ENCODE assay signal across 8 mouse cellular contexts in genomic region chr8:94012013-94012951, GRCm38 (mm10). TPM values are rescaled to one million over a fixed set of nuclear protein-coding genes. Genes with fewer than 3 reads are reported as not detected.
DNase-seq lines count a peak whose midpoint lies in the region; ATAC-seq and TF ChIP-seq lines count a peak whose summit lies in the region.

Gene Amfr (minus strand): TSS chr8:94012842.

- ATAC-seq in CD4-positive, CD25-positive, alpha-beta regulatory T cell, adult 4 months = peak; percentile 74
- ATAC-seq in heart, embryonic 11.5 days (replicated peaks; ENCODE audit: insufficient number of reproducible peaks, low FRiP score, low TSS enrichment) = peak; percentile 92
- ATAC-seq in kidney, embryonic 16.5 days (ENCODE audit: low FRiP score, low TSS enrichment) = peak; percentile 96
- peak; percentile 92 for ATAC-seq in liver, embryonic 14.5 days (ENCODE audit: insufficient read depth)
- peak; percentile 93 for ATAC-seq in stomach, embryonic 16.5 days (ENCODE audit: insufficient read depth, low FRiP score)

- H3K27ac ChIP-seq in heart, embryonic 11.5 days (ENCODE audit: low read depth, low read length) = peak within 1 kb of the TSS; percentile 97
- peak within 1 kb of the TSS; percentile 91 for H3K27ac ChIP-seq in kidney, embryonic 16.5 days (ENCODE audit: low read length)
- H3K27ac ChIP-seq in liver, embryonic 14.5 days = peak within 1 kb of the TSS; percentile 94
- H3K27ac ChIP-seq in stomach, embryonic 16.5 days (ENCODE audit: low read length) = peak within 1 kb of the TSS; percentile 94

- H3K27me3 ChIP-seq in erythroblast, embryonic 14.5 days (ENCODE audit: control insufficient read depth) = no peaks in the 10 kb centered on the region
- H3K27me3 ChIP-seq in heart, embryonic 11.5 days (ENCODE audit: control insufficient read depth, insufficient read depth, low read length) = no peaks in the 10 kb centered on the region
- no peaks in the 10 kb centered on the region for H3K27me3 ChIP-seq in kidney, embryonic 16.5 days (ENCODE audit: insufficient read depth, low read length)
- H3K27me3 ChIP-seq in liver, embryonic 14.5 days (ENCODE audit: control insufficient read depth, insufficient read depth, low read length) = no peaks in the 10 kb centered on the region
- H3K27me3 ChIP-seq in stomach, embryonic 16.5 days (ENCODE audit: control insufficient read depth, insufficient read depth, low read length) = no peaks in the 10 kb centered on the region

- peak within 1 kb of the TSS; percentile 83 for H3K4me2 ChIP-seq in heart, embryonic 11.5 days
- H3K4me2 ChIP-seq in kidney, embryonic 16.5 days (replicated peaks; ENCODE audit: low read depth, low read length) = peak within 1 kb of the TSS; percentile 94
- H3K4me2 ChIP-seq in liver, embryonic 14.5 days (ENCODE audit: low read depth) = peak within 1 kb of the TSS; percentile 100
- H3K4me2 ChIP-seq in stomach, embryonic 16.5 days (ENCODE audit: low read depth, low read length) = peak within 1 kb of the TSS; percentile 95

- TF ChIP-seq POLR2A in brain, embryonic 14.5 days (IDR thresholded peaks at IDR 0.05; ENCODE audit: borderline replicate concordance, extremely low read depth, insufficient read depth, insufficient read length, poor library complexity, severe bottlenecking) = peak; percentile 69

- peak within 1 kb of the TSS; percentile 97 for H3K4me3 ChIP-seq in erythroblast, embryonic 14.5 days (replicated peaks)
- peak within 1 kb of the TSS; percentile 96 for H3K4me3 ChIP-seq in heart, embryonic 11.5 days (ENCODE audit: low read depth, low read length)
- peak within 1 kb of the TSS; percentile 96 for H3K4me3 ChIP-seq in kidney, embryonic 16.5 days (ENCODE audit: low read length)
- peak within 1 kb of the TSS; percentile 89 to 93 for H3K4me3 ChIP-seq in liver, embryonic 14.5 days (ENCODE audit: insufficient read depth in 1 of 2, low read depth in 2 of 2, low read length in 2 of 2)
- H3K4me3 ChIP-seq in stomach, embryonic 16.5 days (replicated peaks; ENCODE audit: low read length) = peak within 1 kb of the TSS; percentile 98

- peak; percentile 84 for DNase-seq in brain, embryonic 14.5 days (ENCODE audit: low read depth)
- DNase-seq in liver, embryonic 14.5 days (ENCODE audit: low read depth in 3 of 3, low spot score in 3 of 3) = peak; percentile 66 to 70 (median 70)
- peak; percentile 81 for DNase-seq in neural tube, embryonic 10.5 days (ENCODE audit: extremely low spot score, low spot score)

- peaks cover 56% of the 10 kb centered on the region for H3K4me1 ChIP-seq in erythroblast, embryonic 14.5 days (ENCODE audit: control insufficient read depth)
- peaks cover 19% of the 10 kb centered on the region for H3K4me1 ChIP-seq in heart, embryonic 11.5 days (ENCODE audit: control insufficient read depth, insufficient read depth, low read length)
- H3K4me1 ChIP-seq in kidney, embryonic 16.5 days (ENCODE audit: insufficient read depth, low read length) = peaks cover 31% of the 10 kb centered on the region
- peaks cover 26 to 33% of the 10 kb centered on the region in 2 experiments for H3K4me1 ChIP-seq in liver, embryonic 14.5 days (replicated peaks; ENCODE audit: control insufficient read depth in 2 of 2, insufficient read depth in 2 of 2, low read length in 1 of 2)
- peaks cover 29% of the 10 kb centered on the region for H3K4me1 ChIP-seq in stomach, embryonic 16.5 days (ENCODE audit: control insufficient read depth, insufficient read depth, low read length)

- no peaks in the 10 kb centered on the region for H3K9me3 ChIP-seq in erythroblast, embryonic 14.5 days (ENCODE audit: control insufficient read depth, low read length)
- H3K9me3 ChIP-seq in heart, embryonic 11.5 days (replicated peaks; ENCODE audit: control insufficient read depth, low read length) = no peaks in the 10 kb centered on the region
- no peaks in the 10 kb centered on the region for H3K9me3 ChIP-seq in kidney, embryonic 16.5 days (ENCODE audit: low read length)
- H3K9me3 ChIP-seq in liver, embryonic 14.5 days (ENCODE audit: control insufficient read depth, low read length) = no peaks in the 10 kb centered on the region
- H3K9me3 ChIP-seq in stomach, embryonic 16.5 days (replicated peaks; ENCODE audit: control insufficient read depth, low read length) = no peaks in the 10 kb centered on the region

- peak within 1 kb of the TSS; percentile 99 for H3K9ac ChIP-seq in heart, embryonic 11.5 days (ENCODE audit: low read depth, low read length)
- peak within 1 kb of the TSS; percentile 96 for H3K9ac ChIP-seq in kidney, embryonic 16.5 days (replicated peaks; ENCODE audit: low read length)
- H3K9ac ChIP-seq in liver, embryonic 14.5 days (replicated peaks) = peak within 1 kb of the TSS; percentile 95
- H3K9ac ChIP-seq in stomach, embryonic 16.5 days (ENCODE audit: low read length) = peak within 1 kb of the TSS; percentile 99

- peaks cover 46% of the 10 kb centered on the region for H3K36me3 ChIP-seq in erythroblast, embryonic 14.5 days (ENCODE audit: control insufficient read depth)
- no peaks in the 10 kb centered on the region for H3K36me3 ChIP-seq in heart, embryonic 11.5 days (ENCODE audit: control insufficient read depth, insufficient read depth, low read length)
- H3K36me3 ChIP-seq in kidney, embryonic 16.5 days (ENCODE audit: insufficient read depth, low read length) = no peaks in the 10 kb centered on the region
- H3K36me3 ChIP-seq in liver, embryonic 14.5 days (replicated peaks; ENCODE audit: control insufficient read depth, insufficient read depth, low read depth) = no peaks in the 10 kb centered on the region
- H3K36me3 ChIP-seq in stomach, embryonic 16.5 days (ENCODE audit: control insufficient read depth, insufficient read depth, low read length) = no peaks in the 10 kb centered on the region

- WGBS in heart, embryonic 11.5 days (ENCODE audit: insufficient replicate concordance) = under 1% methylated on average over 98 of the region's 130 CpGs
- WGBS in kidney, embryonic 16.5 days = under 1% methylated on average over 107 of the region's 130 CpGs
- WGBS in liver, embryonic 14.5 days (ENCODE audit: insufficient replicate concordance) = under 1% methylated on average over 97 of the region's 130 CpGs
- under 1% methylated on average over 110 of the region's 130 CpGs for WGBS in stomach, embryonic 16.5 days

- no peak for TF ChIP-seq EP300 in liver, embryonic 14.5 days (IDR thresholded peaks at IDR 0.05; ENCODE audit: low read depth)

- TF ChIP-seq CTCF in brain, embryonic 14.5 days (IDR thresholded peaks at IDR 0.05; ENCODE audit: borderline replicate concordance, extremely low read depth, insufficient read depth, insufficient read length) = peak; percentile 23; the same call in 1 of the 2 replicates
- TF ChIP-seq CTCF in liver, embryonic 14.5 days (IDR thresholded peaks at IDR 0.05; ENCODE audit: low read depth) = peak; percentile 35

RNA-seq across cellular contexts. Expression of gene Amfr, which starts in this region (rescaled TPM):
- 10 to 100 TPM; 33.1 to 37.4 TPM for polyA plus RNA-seq in CD4-positive, CD25-positive, alpha-beta regulatory T cell, adult 4 months (2017; shearing (Covaris generic))
- 94.9 and 112 TPM in 2 replicates for polyA plus RNA-seq in brain, embryonic 14.5 days (2012; rRNA removed)
- polyA plus RNA-seq in erythroblast, embryonic 14.5 days (2012) = 5.4 and 6.9 TPM in 2 replicates
- 47.3 and 55.0 TPM in 2 replicates for polyA plus RNA-seq in heart, embryonic 11.5 days (2014; fragmentation: Nextera tagmentation; extraction: Ambion mirVana)
- 37.5 and 45.5 TPM in 2 replicates for polyA plus RNA-seq in kidney, embryonic 16.5 days (2015; fragmentation: Nextera tagmentation; extraction: Ambion mirVana)
- polyA plus RNA-seq in liver, embryonic 14.5 days (2012; rRNA removed) = 33.4 and 38.4 TPM in 2 replicates
- polyA plus RNA-seq in liver, embryonic 14.5 days (2014; fragmentation: Nextera tagmentation; extraction: Ambion mirVana) = 50.0 and 53.1 TPM in 2 replicates
- 27.7 and 27.8 TPM in 2 replicates for polyA plus RNA-seq in stomach, embryonic 16.5 days (2015; fragmentation: Nextera tagmentation; extraction: Ambion mirVana)

Comparison
In these comparisons a context has a peak if more than half of its experiments do, and no peak if none do; other contexts are left out.
1. Peak in every context shown above with its lines: DNase-seq, ATAC-seq, H3K4me3 ChIP-seq and H3K27ac ChIP-seq.